Mouse (Mus musculus) liver, adult (tissue): ENCODE measurements around the gene Arfip1.

ENCODE experiments used
- GATA4 ChIP-seq: IDR thresholded peaks from 2 replicates; pipeline ENCODE4 v1.6.1; 2014; ENCODE audit warnings: mild to moderate bottlenecking, low read length; ENCODE audit not compliant: insufficient replicate concordance

The Arfip1 gene

DNA sequence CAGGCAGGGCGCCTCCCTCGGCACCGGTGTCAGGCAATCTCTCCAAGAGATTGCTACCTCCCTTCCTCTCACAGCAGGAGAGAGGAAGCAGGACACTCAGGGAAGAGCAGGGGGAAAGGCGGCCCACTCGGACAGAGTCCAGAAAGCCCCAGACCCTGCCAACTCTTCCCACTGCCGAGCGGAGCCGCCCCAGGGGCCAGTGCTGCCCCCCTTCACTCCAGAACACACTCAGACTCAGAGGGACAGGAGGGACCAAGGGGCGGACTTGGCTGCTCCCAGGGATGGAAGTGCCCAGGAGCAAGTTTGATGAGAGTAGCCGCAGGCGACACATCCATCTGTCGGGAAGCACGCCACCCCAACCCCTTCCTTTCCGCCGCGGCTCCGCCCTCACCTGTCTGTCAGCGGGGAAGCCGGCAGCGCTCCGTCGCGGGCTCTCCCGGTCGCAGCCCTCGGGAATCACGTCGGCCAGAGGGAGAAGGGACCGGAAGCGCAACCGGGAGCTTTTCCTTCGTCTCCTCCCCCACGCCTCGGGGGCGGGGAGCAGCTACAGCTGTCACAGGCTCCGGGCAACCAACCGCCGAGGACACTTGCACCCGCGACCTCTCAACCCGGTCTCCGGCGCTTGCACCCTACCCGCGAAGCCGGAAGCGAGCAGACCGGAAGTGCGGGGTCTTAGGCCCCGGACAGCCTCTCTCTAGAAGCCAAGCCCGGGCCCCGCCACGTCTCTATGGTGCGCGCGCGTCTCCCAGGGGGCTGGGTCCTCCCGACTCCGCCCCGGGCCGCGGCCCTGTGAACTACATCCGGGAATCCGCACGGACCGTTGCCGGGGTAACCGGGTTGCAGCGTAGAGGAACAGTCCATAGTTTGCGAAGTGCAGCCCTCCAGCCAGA, at the start of gene Arfip1:
TSS of gene Arfip1 (minus strand) at position 603 of the 890 bp plus-strand sequence.
- no peak for TF ChIP-seq GATA4

DNA sequence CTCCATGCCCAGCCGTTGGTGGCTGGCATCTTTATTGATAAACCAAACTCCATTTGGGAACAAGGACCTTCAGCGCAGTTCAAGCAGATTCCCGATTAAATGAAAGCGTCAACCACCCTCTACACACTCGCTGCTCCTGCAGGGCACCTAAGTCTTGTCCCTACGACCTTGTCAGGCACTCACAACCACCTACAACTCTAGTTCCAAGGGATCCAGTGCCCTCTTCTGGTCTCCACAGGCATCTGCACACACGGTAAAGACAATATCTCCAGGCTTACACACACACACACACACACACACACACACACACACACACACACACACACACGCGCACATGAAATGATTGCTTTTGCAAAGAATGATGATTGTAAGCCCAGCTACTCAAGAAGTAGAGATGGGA, 49.2 kb upstream of the Arfip1 start:
- TF ChIP-seq GATA4 = no peak

DNA sequence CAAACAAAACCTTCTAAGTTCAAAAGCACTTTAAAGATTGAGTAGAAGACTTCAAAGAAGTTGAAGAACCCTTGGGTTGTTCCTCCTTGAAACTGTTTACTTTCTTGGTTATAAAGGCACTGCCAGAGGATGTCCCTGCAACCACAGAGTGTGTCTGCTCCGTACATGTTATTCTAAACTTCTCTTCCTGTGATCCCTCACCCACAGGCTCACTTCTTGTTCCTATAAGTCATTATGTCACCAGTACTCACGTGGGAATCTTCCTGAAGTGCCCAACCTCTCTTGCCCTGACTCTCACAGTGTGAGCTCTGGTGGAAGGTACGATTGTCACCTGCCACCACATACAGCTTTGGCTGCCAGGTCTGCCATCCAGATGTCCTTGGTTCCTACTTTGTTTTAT, 39.6 kb upstream of the Arfip1 start:
- no peak for TF ChIP-seq GATA4

DNA sequence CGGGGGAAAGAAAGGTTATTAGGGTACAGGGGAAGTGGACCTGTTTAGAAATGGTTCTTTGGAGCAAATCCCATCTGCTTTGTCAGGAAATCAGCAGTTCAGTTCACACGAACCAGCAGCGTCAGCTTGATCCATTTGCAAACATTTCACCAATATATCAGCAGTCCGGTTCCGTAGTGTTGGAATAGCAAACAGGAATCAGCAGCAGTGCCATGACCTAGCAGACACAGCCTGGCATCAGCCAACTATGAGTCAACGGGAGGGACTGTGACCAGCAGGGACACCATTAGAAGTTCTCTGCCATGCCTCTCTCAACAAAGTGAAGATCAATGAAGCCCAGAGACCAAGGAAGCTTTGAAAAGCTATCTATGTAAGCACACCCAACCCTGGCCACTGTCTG, 37.3 kb upstream of the Arfip1 start:
- TF ChIP-seq GATA4 = peak; percentile 55; the same call in 1 of the 2 replicates

DNA sequence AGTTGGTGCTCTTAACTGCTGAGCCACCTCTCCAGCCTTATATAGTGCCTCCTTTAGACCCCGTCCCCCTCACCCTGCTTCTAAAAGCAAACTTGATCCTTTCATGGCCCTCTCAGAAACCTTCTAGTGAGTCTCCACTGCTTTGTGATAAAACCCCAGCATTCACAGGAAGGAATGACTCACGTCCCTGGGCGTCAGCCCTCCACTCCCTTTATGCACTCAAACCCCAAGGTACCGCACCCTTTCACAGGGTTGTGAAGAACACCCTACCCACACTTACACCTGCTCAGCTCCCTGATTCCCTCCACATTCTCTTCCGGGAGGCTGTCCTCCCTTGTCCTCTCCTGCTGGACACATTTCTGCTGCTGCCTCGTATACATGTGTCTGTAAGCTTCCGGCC, 36.6 kb upstream of the Arfip1 start:
- TF ChIP-seq GATA4 = no peak

DNA sequence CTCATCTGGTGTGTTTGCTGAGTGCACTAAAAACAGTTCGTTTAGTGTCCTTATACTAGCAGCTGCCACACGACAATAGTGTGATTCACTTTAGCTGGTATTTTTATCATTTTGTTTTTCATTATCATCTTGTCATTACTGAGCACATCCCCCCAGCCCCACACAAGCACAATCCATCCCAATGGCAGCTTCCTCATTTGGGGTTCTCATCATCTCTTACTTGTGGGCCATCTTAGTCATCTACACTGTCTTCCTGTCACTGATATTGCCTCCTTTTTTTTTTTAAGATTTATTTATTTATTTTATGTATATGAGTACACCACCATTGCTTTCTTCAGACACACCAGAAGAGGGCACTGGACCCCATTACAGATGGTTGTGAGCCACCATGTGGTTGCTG, 36.2 kb upstream of the Arfip1 start:
- no peak for TF ChIP-seq GATA4

DNA sequence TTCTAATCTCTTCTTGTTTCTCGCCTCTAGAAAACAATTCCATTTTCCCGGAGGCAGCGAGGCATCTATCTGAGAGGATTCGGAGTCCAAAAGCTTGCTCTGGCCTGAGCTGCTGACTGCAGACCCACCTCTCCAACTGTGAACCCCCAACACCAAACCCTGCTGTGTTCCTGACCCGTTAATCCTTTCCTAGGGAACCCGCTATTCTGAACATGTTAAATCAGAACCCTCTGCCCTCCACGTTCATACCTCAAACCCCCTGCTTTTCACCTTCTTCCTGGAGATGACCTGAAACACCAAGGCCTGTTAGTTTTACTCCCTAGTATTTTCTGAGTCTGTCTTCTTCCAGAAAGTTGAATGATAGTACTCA, 33.4 kb upstream of the Arfip1 start:
- TF ChIP-seq GATA4 = no peak

DNA sequence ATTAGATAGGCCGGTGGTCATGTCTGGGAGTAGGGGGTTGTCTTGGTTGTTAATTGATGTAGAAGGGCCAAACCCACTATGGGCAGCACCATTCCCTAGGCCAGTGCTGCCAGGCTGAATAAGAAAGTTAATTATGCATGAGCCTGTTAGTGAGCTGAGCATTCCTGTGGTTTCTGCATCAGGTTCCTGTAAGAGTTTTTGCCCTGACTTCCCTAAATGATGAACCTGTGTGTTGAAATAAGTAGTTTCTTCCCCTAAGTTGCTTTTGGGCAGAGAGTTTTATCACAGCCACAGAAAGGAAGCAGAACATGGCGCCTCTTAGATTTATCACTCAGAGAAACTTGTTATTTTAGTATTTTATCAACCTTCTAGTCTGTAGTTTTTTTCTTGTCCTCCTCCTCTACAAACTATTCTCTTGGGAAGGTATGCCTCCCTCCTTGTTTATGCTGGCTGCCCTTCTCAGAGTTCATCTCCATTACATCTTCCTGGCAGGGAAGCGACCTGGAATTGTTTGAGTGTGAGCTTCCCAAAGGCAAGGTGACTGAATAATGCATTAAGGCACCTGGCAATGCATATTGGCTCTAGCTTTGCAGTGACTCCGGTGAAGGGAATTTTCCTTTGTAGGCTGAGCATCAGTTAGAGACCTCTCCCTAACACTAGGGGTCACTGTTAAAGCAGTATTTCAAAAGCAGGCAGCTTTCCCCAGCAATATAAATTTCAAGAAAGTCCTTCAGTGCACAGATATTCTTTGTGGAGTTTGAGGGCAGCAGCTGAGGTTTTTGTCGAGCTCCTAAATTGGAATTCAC, 32.8 kb upstream of the Arfip1 start:
- TF ChIP-seq GATA4 = no peak

DNA sequence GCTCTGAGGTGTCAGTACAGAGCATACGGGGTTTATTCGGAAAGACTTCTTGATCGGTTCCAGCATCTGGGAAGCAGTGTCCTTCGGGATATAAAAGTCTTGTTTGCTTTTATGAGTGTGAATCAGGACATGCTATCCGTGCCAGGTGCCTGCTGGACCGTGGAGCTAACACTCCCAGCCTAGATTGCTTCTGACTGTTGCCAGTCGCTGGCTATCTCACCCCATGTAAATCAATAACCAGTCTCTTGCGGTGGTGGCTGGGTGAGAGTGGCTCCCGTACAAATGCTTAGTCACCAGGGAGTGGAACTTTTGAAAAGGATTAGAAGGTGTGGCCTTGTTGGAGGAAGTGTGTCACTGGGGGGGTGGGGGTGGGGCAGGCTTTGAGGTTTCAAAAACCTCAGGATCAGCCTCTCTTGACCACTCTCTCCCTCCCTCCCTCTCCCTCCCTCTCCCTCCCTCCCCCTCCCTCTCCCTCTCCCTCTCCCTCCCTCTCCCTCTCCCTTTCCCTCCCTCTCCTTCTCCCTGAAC, 27.8 kb upstream of the Arfip1 start:
- peak; percentile 50; the same call in 1 of the 2 replicates for TF ChIP-seq GATA4

DNA sequence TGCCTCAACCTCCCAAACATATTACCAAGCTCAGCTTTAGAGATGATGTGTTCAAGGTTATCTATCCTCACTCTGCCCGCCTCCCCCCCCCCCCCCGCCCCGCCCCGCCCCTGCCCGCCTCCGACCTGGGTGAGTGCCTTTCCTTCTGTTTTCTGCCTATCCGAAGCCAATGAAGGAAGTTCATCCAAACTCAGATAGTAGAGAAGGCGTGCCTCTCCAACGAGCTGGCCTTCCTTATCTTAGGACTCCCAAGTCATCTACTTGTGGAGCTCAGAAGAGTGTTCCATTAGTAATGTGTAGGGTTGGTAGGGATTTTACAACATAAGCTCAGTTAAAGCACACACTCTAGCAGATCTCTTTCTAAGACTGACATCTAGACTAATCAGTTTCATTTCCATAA, 20.8 kb upstream of the Arfip1 start:
- TF ChIP-seq GATA4 = no peak

DNA sequence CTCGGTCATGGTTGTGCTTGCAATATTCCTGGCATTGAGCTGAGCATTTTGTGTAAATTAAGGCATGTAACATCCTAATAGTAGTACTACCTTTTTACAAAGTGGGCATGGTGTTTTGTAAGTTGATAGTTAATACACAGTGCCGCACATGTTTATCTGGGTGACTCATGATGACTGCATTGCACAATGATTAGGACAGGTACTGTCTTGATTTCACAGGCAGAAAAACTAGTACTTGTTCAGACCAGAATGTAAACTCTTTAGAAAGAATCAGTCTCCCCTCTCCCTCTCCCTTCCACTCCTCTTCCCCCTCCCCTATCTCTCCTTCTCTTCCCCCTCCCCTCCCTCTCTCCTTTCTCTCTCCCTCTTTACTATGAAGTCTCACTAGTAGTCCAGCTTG, 20.3 kb upstream of the Arfip1 start:
- no peak for TF ChIP-seq GATA4

DNA sequence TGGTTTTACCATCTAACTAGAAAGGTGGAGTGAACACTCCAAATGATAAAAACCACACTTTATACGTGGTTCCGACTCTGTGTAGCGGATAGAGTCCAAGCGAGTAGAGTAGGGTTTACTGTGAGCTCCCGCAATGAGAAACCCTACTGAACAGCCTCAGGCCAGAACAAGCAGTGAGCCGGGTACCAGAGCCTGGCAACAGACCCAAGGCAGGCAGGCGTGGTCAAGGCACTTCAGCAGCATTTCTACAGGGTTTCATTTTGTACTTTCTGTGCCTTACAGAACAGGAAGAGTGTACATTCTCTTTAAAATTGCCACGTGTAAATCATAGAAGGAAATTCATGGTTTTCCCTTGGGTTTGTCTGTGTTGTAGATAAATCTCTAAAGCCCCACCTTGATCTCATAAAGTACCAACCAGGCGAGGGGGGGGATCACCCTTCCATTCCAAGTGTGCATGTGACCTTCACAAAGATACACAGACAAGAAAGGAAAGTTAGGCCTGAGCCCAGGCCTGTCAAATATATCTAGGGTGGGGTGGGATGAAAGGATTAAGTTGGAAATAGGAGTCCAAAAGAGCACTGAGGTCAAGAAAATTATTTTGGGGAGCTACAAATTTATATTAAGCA, 19.6 kb upstream of the Arfip1 start:
- TF ChIP-seq GATA4 = no peak

DNA sequence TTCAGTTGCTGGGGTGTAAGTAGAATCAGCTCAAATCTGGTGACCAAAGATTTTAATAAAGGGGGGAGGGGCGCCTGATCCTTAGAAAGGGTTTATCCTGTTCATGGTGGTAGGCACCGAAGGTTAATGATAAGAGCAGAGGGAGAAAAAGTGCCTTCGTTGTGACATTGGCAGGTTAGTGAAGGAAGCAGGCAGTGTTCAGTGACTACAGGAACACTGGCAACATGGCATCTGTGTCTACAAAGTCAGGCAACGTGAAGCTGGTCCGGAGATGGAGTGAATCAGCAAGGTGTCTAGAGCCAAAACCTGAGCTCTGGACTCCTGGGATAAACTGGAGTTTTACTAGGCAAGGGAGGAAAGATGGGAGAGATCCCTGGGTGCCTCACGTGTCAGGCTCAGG, 16.3 kb upstream of the Arfip1 start:
- no peak for TF ChIP-seq GATA4

DNA sequence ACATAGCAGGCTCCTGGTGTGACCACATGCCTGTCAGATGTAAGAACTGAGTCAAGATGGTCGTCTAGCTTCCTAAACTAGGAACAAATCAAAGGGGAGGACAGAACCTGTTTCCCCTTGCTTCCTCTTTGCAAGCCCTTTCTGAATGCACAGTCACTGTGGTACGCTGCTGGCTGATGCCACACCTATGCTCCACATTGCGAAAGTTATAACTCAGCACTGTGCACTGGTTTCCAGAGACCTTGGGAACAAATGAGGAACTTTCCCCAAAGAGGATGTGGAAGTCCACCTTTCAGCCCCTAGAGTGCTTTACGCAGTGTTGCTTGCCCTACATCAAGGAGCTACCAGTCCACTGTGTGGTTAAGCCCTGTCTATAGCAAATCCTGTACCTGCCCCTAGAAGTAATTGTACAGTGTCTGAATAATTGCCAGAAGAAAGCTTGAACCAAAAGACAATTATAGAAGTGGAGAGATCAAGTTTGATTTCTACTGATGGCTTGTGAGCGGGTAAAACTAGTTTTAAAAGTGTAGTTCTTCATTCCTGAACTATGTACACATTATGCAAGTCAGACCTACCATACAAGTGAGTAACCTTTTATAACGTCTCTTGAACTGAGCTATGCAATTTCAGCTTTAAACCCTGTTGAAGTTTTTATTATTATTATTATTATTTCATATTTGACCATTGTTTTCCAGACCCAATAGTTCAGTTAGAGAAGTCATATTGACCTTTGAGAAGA, 15.7 kb upstream of the Arfip1 start:
- TF ChIP-seq GATA4 = no peak

DNA sequence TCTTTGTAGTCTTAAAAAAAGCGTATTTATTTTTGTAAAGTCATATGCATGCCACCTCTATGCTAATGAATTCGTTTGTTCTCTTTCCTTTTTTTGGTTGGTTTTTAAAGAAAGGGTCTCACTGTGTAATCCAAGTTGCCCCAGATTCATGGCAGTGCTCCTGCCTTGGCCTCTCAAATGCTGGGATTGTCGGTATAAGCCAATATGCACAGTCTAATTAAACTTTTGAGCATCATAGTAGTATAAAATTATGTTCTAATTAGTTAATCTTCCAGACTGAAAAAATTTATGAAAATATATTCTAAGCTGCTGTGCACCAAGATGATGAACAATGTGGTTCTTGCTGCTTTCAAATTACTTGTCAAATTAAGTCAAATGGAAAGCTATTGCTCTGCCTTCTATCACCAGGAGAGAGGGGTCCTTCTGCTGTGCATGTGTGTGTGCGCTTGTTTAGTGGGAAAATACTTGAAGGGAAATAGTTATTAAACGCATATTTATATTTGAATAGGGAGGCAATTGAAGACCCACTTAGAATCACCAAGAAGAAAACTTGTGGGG, 13.3 kb upstream of the Arfip1 start:
- TF ChIP-seq GATA4 = no peak
